Mouse (Mus musculus): ENCODE results near the gene Hmox1.

Hmox1 gene

GRCm38 (mm10) chr8:75093399-75094156, at the start of gene Hmox1:
Gene Hmox1, plus strand, starts transcription at chr8:75093621.
- ChIA-PET CTCF (interaction anchor here in 3 of 4 experiments (0.7 to 2.1 kb wide), 9 partner anchors 15 to 124 kb away, joined by 3 to 14 read pairs (median 6); partner anchors contain the start of gene Mcm5 (in 2 of the 3)), POLR2A (interaction anchor here (0.6 to 18.3 kb wide), 79 partner anchors 8 to 1255 kb away, joined by 3 to 979 read pairs (median 5); partner anchors contain the start of genes Mcm5 (in 4 of the 4), Hmgxb4 (in 2 of the 4), Rasd2 (in 2 of the 4) and Tom1 (in 2 of the 4))

- POLR2A ChIA-PET = interaction anchor here in 2 of 4 experiments (1.0 to 1.6 kb wide), 5 partner anchors 9 to 172 kb away, joined by 3 to 6 read pairs (median 3); partner anchors contain the start of gene Mcm5 (in 1 of the 2)
Measured at GRCm38 (mm10) chr8:75046303-75046702, 47.1 kb upstream of the Hmox1 start.

GRCm38 (mm10) chr8:75047784-75048183, 45.6 kb upstream of the Hmox1 start:
- ChIA-PET POLR2A (interaction anchor here in 2 of 4 experiments (0.6 to 1.5 kb wide), 4 partner anchors 13 to 176 kb away, joined by 3 read pairs; partner anchors contain the start of gene Tom1 (in 1 of the 2)), CTCF (no interaction called here)

More at GRCm38 (mm10) chr8:75046303-75046702, 47.1 kb upstream of the Hmox1 start:
- CTCF ChIA-PET = interaction anchor here in 1 of 4 experiments (0.6 kb wide), 1 partner anchor 23 kb away, joined by 3 read pairs; no protein-coding TSS in a partner anchor

- ChIA-PET CTCF (interaction anchor here in 2 of 4 experiments (0.6 kb wide), 2 partner anchors 18 to 19 kb away, joined by 3 read pairs; no protein-coding TSS in a partner anchor), POLR2A (interaction anchor here in 2 of 4 experiments (0.6 to 3.0 kb wide), 8 partner anchors 10 to 141 kb away, joined by 3 to 12 read pairs (median 4); partner anchors contain the start of gene Mcm5 (in 1 of the 2))
Measured at GRCm38 (mm10) chr8:75053342-75053741, 40.1 kb upstream of the Hmox1 start.

- POLR2A ChIA-PET = interaction anchor here in 2 of 4 experiments (0.7 to 3.0 kb wide), 9 partner anchors 13 to 62 kb away, joined by 3 to 12 read pairs (median 4); partner anchors contain the start of genes Hmox1 (in 1 of the 2) and Mcm5 (in 1 of the 2)
- CTCF ChIA-PET = no interaction called here
Measured at GRCm38 (mm10) chr8:75055673-75056072, 37.7 kb upstream of the Hmox1 start.

- CTCF ChIA-PET = no interaction called here
- POLR2A ChIA-PET = interaction anchor here in 3 of 4 experiments (0.8 to 1.4 kb wide), 6 partner anchors 12 to 62 kb away, joined by 3 to 4 read pairs (median 3); partner anchors contain the start of gene Mcm5 (in 1 of the 3)
Measured at GRCm38 (mm10) chr8:75060022-75060421, 33.4 kb upstream of the Hmox1 start.

GRCm38 (mm10) chr8:75060815-75061214, 32.6 kb upstream of the Hmox1 start:
- CTCF ChIA-PET = interaction anchor here in 2 of 4 experiments (0.8 to 1.4 kb wide), 2 partner anchors 11 kb away, joined by 5 to 6 read pairs; no protein-coding TSS in a partner anchor
- POLR2A ChIA-PET = interaction anchor here in 3 of 4 experiments (0.7 to 2.5 kb wide), 8 partner anchors 11 to 61 kb away, joined by 3 to 10 read pairs (median 3); partner anchors contain the start of gene Hmox1 (in 1 of the 3)

- POLR2A ChIA-PET = interaction anchor here in 3 of 4 experiments (0.5 to 2.5 kb wide), 6 partner anchors 8 to 100 kb away, joined by 3 to 10 read pairs (median 4); partner anchors contain the start of genes Hmox1 (in 1 of the 3) and Mcm5 (in 1 of the 3)
- CTCF ChIA-PET = no interaction called here
Measured at GRCm38 (mm10) chr8:75063290-75063689, 30.1 kb upstream of the Hmox1 start.

GRCm38 (mm10) chr8:75064790-75065189, 28.6 kb upstream of the Hmox1 start:
- POLR2A ChIA-PET = interaction anchor here in 3 of 4 experiments (0.9 to 2.0 kb wide), 5 partner anchors 14 to 45 kb away, joined by 3 to 6 read pairs (median 3); partner anchors contain the start of genes Mcm5 (in 2 of the 3) and Hmox1 (in 1 of the 3)

GRCm38 (mm10) chr8:75067287-75067686, 26.1 kb upstream of the Hmox1 start:
- ChIA-PET POLR2A (interaction anchor here (0.5 to 2.2 kb wide), 8 partner anchors 13 to 46 kb away, joined by 3 to 10 read pairs (median 5); partner anchors contain the start of genes Hmox1 (in 1 of the 4) and Mcm5 (in 1 of the 4)), CTCF (no interaction called here)

More at GRCm38 (mm10) chr8:75064790-75065189, 28.6 kb upstream of the Hmox1 start:
- CTCF ChIA-PET = no interaction called here

- ChIA-PET POLR2A (interaction anchor here (0.5 to 9.9 kb wide), 19 partner anchors 14 to 1750 kb away, joined by 3 to 247 read pairs (median 16); partner anchors contain the start of genes Hmox1 (in 3 of the 4), Mcm5 (in 3 of the 4) and Rasd2 (in 1 of the 4)), CTCF (interaction anchor here in 3 of 4 experiments (0.9 to 3.5 kb wide), 8 partner anchors 8 to 164 kb away, joined by 3 to 66 read pairs (median 10); partner anchors contain the start of genes Mcm5 (in 3 of the 3) and Hmox1 (in 1 of the 3))
Measured at GRCm38 (mm10) chr8:75070297-75070696, 23.1 kb upstream of the Hmox1 start.

- ChIA-PET POLR2A (interaction anchor here (0.6 to 9.9 kb wide), 72 partner anchors 9 to 339 kb away, joined by 3 to 247 read pairs (median 4); partner anchors contain the start of genes Hmox1 (in 4 of the 4), Mcm5 (in 4 of the 4), Rasd2 (in 2 of the 4) and Tom1 (in 2 of the 4)), CTCF (interaction anchor here (0.6 to 3.5 kb wide), 101 partner anchors 8 to 1997 kb away, joined by 3 to 66 read pairs (median 5); partner anchors contain the start of genes Mcm5 (in 4 of the 4), Rasd2 (in 3 of the 4), Hmox1 (in 2 of the 4) and Tom1 (in 1 of the 4))
Measured at GRCm38 (mm10) chr8:75071627-75072346, 21.6 kb upstream of the Hmox1 start.

GRCm38 (mm10) chr8:75074876-75075275, 18.5 kb upstream of the Hmox1 start:
- CTCF ChIA-PET = no interaction called here
- POLR2A ChIA-PET = interaction anchor here in 3 of 4 experiments (1.2 to 9.9 kb wide), 10 partner anchors 9 to 60 kb away, joined by 3 to 247 read pairs (median 8); partner anchors contain the start of genes Mcm5 (in 3 of the 3) and Hmox1 (in 1 of the 3)

- CTCF ChIA-PET = no interaction called here
- POLR2A ChIA-PET = interaction anchor here in 3 of 4 experiments (0.7 to 9.9 kb wide), 7 partner anchors 11 to 45 kb away, joined by 3 to 247 read pairs (median 6); partner anchors contain the start of genes Mcm5 (in 3 of the 3), Hmox1 (in 2 of the 3) and Tom1 (in 1 of the 3)
Measured at GRCm38 (mm10) chr8:75078215-75078614, 15.2 kb upstream of the Hmox1 start.

- ChIA-PET POLR2A (interaction anchor here in 2 of 4 experiments (1.4 to 9.9 kb wide), 3 partner anchors 14 to 31 kb away, joined by 6 to 147 read pairs (median 6); partner anchors contain the start of genes Hmox1 (in 2 of the 2) and Mcm5 (in 1 of the 2)), CTCF (no interaction called here)
Measured at GRCm38 (mm10) chr8:75078851-75079250, 14.6 kb upstream of the Hmox1 start.

GRCm38 (mm10) chr8:75081364-75082040, 11.9 kb upstream of the Hmox1 start:
- ChIA-PET CTCF (no interaction called here), POLR2A (interaction anchor here in 3 of 4 experiments (0.7 to 7.4 kb wide), 8 partner anchors 11 to 1606 kb away, joined by 3 to 184 read pairs (median 85); partner anchors contain the start of genes Hmox1 (in 2 of the 3) and Mcm5 (in 2 of the 3))

All from embryonic stem cell, embryonic (primary cell).